8 mouse cellular contexts compared by ENCODE assay signal in the genomic region with DNA sequence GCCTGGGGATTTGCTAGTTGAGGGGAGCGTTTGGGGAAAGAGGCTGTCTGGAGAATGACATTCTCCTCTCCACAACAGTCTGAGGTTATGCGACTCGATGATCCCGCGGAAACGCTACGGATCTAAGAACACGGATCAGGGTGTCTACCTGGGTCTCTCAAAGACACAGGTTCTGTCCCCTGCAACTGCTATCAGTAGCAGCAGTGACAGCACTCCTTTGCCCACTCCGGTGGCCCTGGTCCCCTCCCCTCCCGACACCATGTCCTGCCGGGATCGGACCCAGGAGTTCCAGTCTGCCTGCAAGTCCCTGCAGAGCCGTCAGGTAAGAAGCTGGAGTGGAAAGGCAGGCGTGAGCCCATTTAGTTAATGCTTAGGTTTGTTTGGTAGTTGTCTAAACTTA. TPM values are rescaled to one million over a fixed set of nuclear protein-coding genes. Genes with fewer than 3 reads are reported as not detected.
DNase-seq lines count a peak whose midpoint lies in the region; ATAC-seq and TF ChIP-seq lines count a peak whose summit lies in the region.

No protein-coding gene starts in this region.

- H3K27ac ChIP-seq in thymus, adult 2 months (ENCODE audit: control insufficient read depth, insufficient read depth, low read length), result peak overlapping the region; percentile 70; the same call in 1 of the 2 replicates
- H3K27ac ChIP-seq in limb, embryonic 12.5 days, result peak overlapping the region; percentile 96
- peak overlapping the region; percentile 67 for H3K27ac ChIP-seq in small intestine, adult 2 months (ENCODE audit: insufficient read depth, low read depth, low read length)

- 7% methylated on average over 14 of the region's 14 CpGs for WGBS in thymus, adult 2 months
- WGBS in limb, embryonic 12.5 days, result 15% methylated on average over 14 of the region's 14 CpGs
- 5% methylated on average over 14 of the region's 14 CpGs for WGBS in small intestine, adult 2 months

- H3K4me1 ChIP-seq in thymus, adult 2 months (replicated peaks; ENCODE audit: control insufficient read depth, insufficient read depth, low read length), result peaks cover 13% of the 10 kb centered on the region
- H3K4me1 ChIP-seq in limb, embryonic 12.5 days (replicated peaks), result peaks cover 21% of the 10 kb centered on the region
- peaks cover 5% of the 10 kb centered on the region for H3K4me1 ChIP-seq in small intestine, adult 2 months (ENCODE audit: control insufficient read depth, insufficient read depth, insufficient read length, low read length)

- ATAC-seq in cerebellum, adult (ENCODE audit: insufficient number of reproducible peaks, low FRiP score, low TSS enrichment), result no peak
- no peak for ATAC-seq in limb, embryonic 12.5 days (ENCODE audit: insufficient number of reproducible peaks, insufficient read depth, low FRiP score, low TSS enrichment, low read depth)

- peak overlapping the region; percentile 95 for H3K9ac ChIP-seq in limb, embryonic 12.5 days (replicated peaks)

- no peak for TF ChIP-seq CTCF in thymus, adult 2 months (IDR thresholded peaks at IDR 0.05; ENCODE audit: borderline replicate concordance, control insufficient read depth, extremely low read depth, insufficient read depth, low read length, poor library complexity)
- no peak for TF ChIP-seq CTCF in small intestine, adult 2 months (IDR thresholded peaks at IDR 0.05; ENCODE audit: extremely low read depth, insufficient read length, insufficient replicate concordance, low read depth, low read length)

- H3K4me3 ChIP-seq in thymus, adult 2 months (ENCODE audit: control insufficient read depth, insufficient read depth, low read length), result peak overlapping the region; percentile 81
- peak overlapping the region; percentile 95 for H3K4me3 ChIP-seq in limb, embryonic 12.5 days (replicated peaks)
- peak overlapping the region; percentile 69 for H3K4me3 ChIP-seq in small intestine, adult 2 months (ENCODE audit: low read depth, low read length)

- no peaks in the 10 kb centered on the region for H3K9me3 ChIP-seq in limb, embryonic 12.5 days

- H3K36me3 ChIP-seq in thymus, adult 2 months (ENCODE audit: control insufficient read depth, insufficient read depth, low read length), result peaks cover 21% of the 10 kb centered on the region
- H3K36me3 ChIP-seq in limb, embryonic 12.5 days, result peaks cover 78% of the 10 kb centered on the region
- H3K36me3 ChIP-seq in small intestine, adult 2 months (ENCODE audit: control insufficient read depth, insufficient read depth, low read length), result peaks cover 37% of the 10 kb centered on the region

- DNase-seq in cerebellum, adult 9-10 months, result peak; percentile 49
- no peak for DNase-seq in thymus, adult 2 months
- no peak for DNase-seq in thymus, adult 18-20 months
- no peak for DNase-seq in layer of hippocampus, postnatal 36 days
- no peak for DNase-seq in left cerebral cortex, adult 11 months (ENCODE audit: low spot score)

- no peak for TF ChIP-seq POLR2A in thymus, adult 2 months (IDR thresholded peaks at IDR 0.05; ENCODE audit: control insufficient read depth, extremely low read depth, insufficient read depth, low read length, poor library complexity)
- no peak for TF ChIP-seq POLR2A in small intestine, adult 2 months (IDR thresholded peaks at IDR 0.05; ENCODE audit: low read depth, low read length)

- H3K4me2 ChIP-seq in limb, embryonic 12.5 days, result peak overlapping the region; percentile 98

- H3K27me3 ChIP-seq in thymus, adult 2 months (ENCODE audit: control insufficient read depth, insufficient read depth, low read length), result no peaks in the 10 kb centered on the region
- no peaks in the 10 kb centered on the region for H3K27me3 ChIP-seq in limb, embryonic 12.5 days
- no peaks in the 10 kb centered on the region for H3K27me3 ChIP-seq in small intestine, adult 2 months (ENCODE audit: control insufficient read depth, insufficient read depth, low read length)

RNA-seq across cellular contexts. Expression of a gene that starts 1.0 kb away (rescaled TPM):
- polyA plus RNA-seq in thymus, adult 2 months (2012; rRNA removed), result 128 and 137 TPM in 2 replicates
- 168 and 169 TPM in 2 replicates for polyA plus RNA-seq in limb, embryonic 12.5 days (2016; fragmentation: Nextera tagmentation; extraction: Ambion mirVana)
- polyA plus RNA-seq in small intestine, adult 2 months (2012; rRNA removed), result 31.7 and 65.9 TPM in 2 replicates
- total RNA-seq in layer of hippocampus, postnatal 36 days (2021), result 10 to 100 TPM; 67.4 to 76.3 TPM

RNA-seq across cellular contexts. Expression of a gene that starts 1.7 kb away (rescaled TPM):
- polyA plus RNA-seq in thymus, adult 2 months (2012; rRNA removed), result not detected in 2 replicates
- 2.7 and 3.5 TPM in 2 replicates for polyA plus RNA-seq in limb, embryonic 12.5 days (2016; fragmentation: Nextera tagmentation; extraction: Ambion mirVana)
- polyA plus RNA-seq in small intestine, adult 2 months (2012; rRNA removed), result not detected in 2 replicates
- total RNA-seq in layer of hippocampus, postnatal 36 days (2021), result 1 to 10 TPM; 1.3 to 1.4 TPM

RNA-seq across cellular contexts. Expression of a gene that starts 6.5 kb away (rescaled TPM):
- 49.2 and 54.7 TPM in 2 replicates for polyA plus RNA-seq in thymus, adult 2 months (2012; rRNA removed)
- polyA plus RNA-seq in limb, embryonic 12.5 days (2016; fragmentation: Nextera tagmentation; extraction: Ambion mirVana), result 92.4 and 96.6 TPM in 2 replicates
- polyA plus RNA-seq in small intestine, adult 2 months (2012; rRNA removed), result 12.1 and 17.5 TPM in 2 replicates
- 10 to 100 TPM; 51.0 to 52.3 TPM for total RNA-seq in layer of hippocampus, postnatal 36 days (2021)

RNA-seq across cellular contexts. Expression of a gene that starts 14.7 kb away (rescaled TPM):
- polyA plus RNA-seq in thymus, adult 2 months (2012; rRNA removed), result 170 and 191 TPM in 2 replicates
- 219 and 237 TPM in 2 replicates for polyA plus RNA-seq in limb, embryonic 12.5 days (2016; fragmentation: Nextera tagmentation; extraction: Ambion mirVana)
- polyA plus RNA-seq in small intestine, adult 2 months (2012; rRNA removed), result 13.3 and 25.4 TPM in 2 replicates
- 100 to 1,000 TPM in 1 of 2 experiments, 10 to 100 TPM in 1; 99.8 to 119 TPM for total RNA-seq in layer of hippocampus, postnatal 36 days (2021)

RNA-seq across cellular contexts. Expression of a gene that starts 19.0 kb away (rescaled TPM):
- polyA plus RNA-seq in thymus, adult 2 months (2012; rRNA removed), result 154 and 165 TPM in 2 replicates
- polyA plus RNA-seq in limb, embryonic 12.5 days (2016; fragmentation: Nextera tagmentation; extraction: Ambion mirVana), result 114 and 115 TPM in 2 replicates
- 132 and 391 TPM in 2 replicates for polyA plus RNA-seq in small intestine, adult 2 months (2012; rRNA removed)
- 100 to 1,000 TPM; 146 to 149 TPM for total RNA-seq in layer of hippocampus, postnatal 36 days (2021)
